Mouse (Mus musculus) stomach, postnatal 0 days (tissue): ENCODE results near the gene Grwd1. TPM values are rescaled to one million over a fixed set of nuclear protein-coding genes. Genes with fewer than 3 reads are reported as not detected.

ENCODE experiments used
- ATAC-seq: fragments of 200-750 bp; cut with Nextera tagmentation; 2 replicates; pipeline ENCODE4 v1.8.0; 2017; ENCODE audit not compliant: low FRiP score, low TSS enrichment
- DNase-seq: peaks from one replicate; pipeline ENCODE4 v3.0.0-alpha.2; 2016; ENCODE audit warnings: low spot score
- H3K27ac ChIP-seq: fragments of 300-500 bp; sonication (generic); replicated peaks from 2 replicates; pipeline ENCODE4 v1.5.1; 2014; ENCODE audit warnings: mild to moderate bottlenecking, control low read depth
- H3K27me3 ChIP-seq: fragments of 300-500 bp; sonication (generic); 2 replicates; pipeline ENCODE4 v1.6.1; 2014; ENCODE audit warnings: low read length; ENCODE audit not compliant: control insufficient read depth, insufficient read depth
- H3K36me3 ChIP-seq: fragments of 300-500 bp; sonication (generic); 2 replicates; pipeline ENCODE4 v1.6.1; 2014; ENCODE audit warnings: low read length, mixed read lengths; ENCODE audit not compliant: control insufficient read depth, insufficient read depth
- H3K4me1 ChIP-seq: fragments of 300-500 bp; sonication (generic); replicated peaks from 2 replicates; pipeline ENCODE4 v1.6.1; 2014; ENCODE audit warnings: antibody characterized with exemption; ENCODE audit not compliant: control insufficient read depth, insufficient read depth
- H3K4me2 ChIP-seq: fragments of 300-500 bp; sonication (generic); replicated peaks from 2 replicates; pipeline ENCODE4 v1.6.1; 2014; ENCODE audit warnings: low read depth, mild to moderate bottlenecking, control low read depth, moderate library complexity
- H3K4me3 ChIP-seq: fragments of 300-500 bp; sonication (generic); 2 replicates; pipeline ENCODE4 v1.5.1; 2014; ENCODE audit warnings: low read depth, low read length, control low read depth
- H3K9ac ChIP-seq: fragments of 300-500 bp; sonication (generic); 2 replicates; pipeline ENCODE4 v1.6.1; 2014; ENCODE audit warnings: mild to moderate bottlenecking, low read length, control low read depth, mixed read lengths
- H3K9me3 ChIP-seq: fragments of 300-500 bp; sonication (generic); 2 replicates; pipeline ENCODE4 v1.6.1; 2016; ENCODE audit warnings: low read length; ENCODE audit not compliant: control insufficient read depth
- CTCF ChIP-seq: IDR thresholded peaks from 2 replicates; pipeline ENCODE4 v1.5.1; 2016; ENCODE audit warnings: antibody characterized with exemption, low read depth, mild to moderate bottlenecking, moderate library complexity
- EP300 ChIP-seq: optimal IDR thresholded peaks from 2 replicates; pipeline ENCODE3; 2016; ENCODE audit warnings: antibody characterized with exemption
- WGBS: fragments of 180-500 bp; shearing (Covaris S2); extraction: QIAGEN DNeasy Blood & Tissue Kit; methylation state at CpG from one replicate; pipeline ENCODE4 v1.1.7; 2014; 5-methylcytosine and 5-hydroxymethylcytosine counted together
- polyA plus RNA-seq: library from polyadenylated mRNA; unstranded; fragments of >200 nt; fragmentation: Nextera tagmentation; extraction: Ambion mirVana; gene quantifications from 2 replicates; pipeline ENCODE4 v1.2.1, GENCODE M21; 2015

The Grwd1 gene
- polyA plus RNA-seq, 1 experiment from 2014 or later = 25.6 TPM

DNA sequence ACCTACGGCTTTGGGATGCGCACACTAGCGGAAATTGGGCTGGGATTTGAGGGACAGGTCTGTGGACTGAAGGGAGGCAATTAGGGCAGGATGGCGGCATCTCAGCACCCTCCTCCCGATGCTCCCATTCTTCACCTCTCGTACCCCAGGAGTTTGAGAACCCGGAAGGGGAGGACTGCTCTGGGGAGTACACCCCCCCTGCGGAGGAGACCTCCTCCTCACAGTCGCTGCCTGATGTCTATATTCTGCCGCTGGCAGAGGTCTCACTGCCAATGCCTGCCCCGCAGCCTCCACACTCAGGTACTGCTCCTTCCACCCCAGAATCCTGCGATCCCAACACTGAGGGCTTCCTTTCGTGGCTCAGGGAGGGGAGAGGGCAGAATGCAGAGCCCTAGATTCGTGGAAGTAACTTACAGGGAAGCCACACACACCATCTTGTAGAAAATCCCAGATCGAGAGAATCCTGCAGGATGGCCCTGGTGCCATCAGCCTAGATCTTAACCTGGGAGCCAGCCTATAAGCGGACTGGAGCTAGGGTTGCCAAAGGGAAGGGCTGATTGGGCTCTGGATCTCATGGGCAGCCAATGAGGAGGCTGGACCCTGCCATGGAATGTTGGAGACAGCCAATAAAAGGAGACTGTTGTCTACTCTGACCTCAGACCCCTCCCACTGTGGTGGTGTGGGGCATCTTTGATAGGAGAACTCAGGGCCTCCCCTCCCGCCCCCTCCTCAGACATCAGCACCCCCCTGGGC, 43.9 kb downstream of the Grwd1 start:
- Histone ChIP-seq H3K36me3 (no peaks in the 10 kb centered on the region), H3K27ac (peak overlapping the region; percentile 40; the same call in 1 of the 2 replicates), H3K4me2 (peak overlapping the region; percentile 68; the same call in 1 of the 2 replicates), H3K27me3 (no peaks in the 10 kb centered on the region; the same call in 1 of the 2 replicates), H3K4me3 (peak overlapping the region; percentile 43; the same call in 1 of the 2 replicates), H3K9ac (no peak overlapping the region), H3K9me3 (no peaks in the 10 kb centered on the region), H3K4me1 (peaks cover 6% of the 10 kb centered on the region; the same call in 1 of the 2 replicates)
- no peak for TF ChIP-seq EP300
- no peak for TF ChIP-seq CTCF
- 0 out of 2 replicates have a peak, but pooled peaks have one; percentile 8 for ATAC-seq
- WGBS = 17% methylated on average over 17 of the region's 17 CpGs
- DNase-seq = no peak

DNA sequence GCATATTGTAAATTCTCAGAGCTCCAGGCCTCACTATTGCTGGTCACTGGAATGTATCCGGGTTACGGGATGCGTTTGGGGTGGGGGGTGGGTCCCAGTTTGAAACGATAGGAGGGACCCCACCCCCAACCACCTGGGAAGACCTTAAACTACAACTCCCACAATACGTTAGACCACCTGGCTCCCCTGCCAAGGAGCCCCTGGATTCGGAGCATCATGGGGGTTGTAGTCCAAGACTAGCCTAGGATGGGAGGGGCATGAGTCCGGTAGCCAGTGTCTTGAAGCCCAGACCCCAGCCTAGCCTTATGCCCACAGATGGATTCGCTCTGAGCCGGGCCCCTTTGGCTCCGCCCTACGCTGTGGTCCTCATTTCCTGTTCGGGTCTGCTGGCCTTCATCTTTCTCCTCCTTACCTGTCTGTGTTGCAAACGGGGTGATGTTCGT, 44.6 kb downstream of the Grwd1 start:
- Histone ChIP-seq H3K27me3 (no peaks in the 10 kb centered on the region; the same call in 1 of the 2 replicates), H3K4me2 (peak overlapping the region; percentile 68), H3K4me3 (peak overlapping the region; percentile 43; the same call in 1 of the 2 replicates), H3K4me1 (peaks cover 6% of the 10 kb centered on the region; the same call in 1 of the 2 replicates), H3K9ac (no peak overlapping the region), H3K9me3 (no peaks in the 10 kb centered on the region), H3K27ac (no peak overlapping the region; the same call in 1 of the 2 replicates), H3K36me3 (no peaks in the 10 kb centered on the region)
- no peak for ATAC-seq
- WGBS = under 1% methylated on average over 14 of the region's 14 CpGs
- DNase-seq = no peak
- no peak for TF ChIP-seq CTCF
- no peak for TF ChIP-seq EP300

DNA sequence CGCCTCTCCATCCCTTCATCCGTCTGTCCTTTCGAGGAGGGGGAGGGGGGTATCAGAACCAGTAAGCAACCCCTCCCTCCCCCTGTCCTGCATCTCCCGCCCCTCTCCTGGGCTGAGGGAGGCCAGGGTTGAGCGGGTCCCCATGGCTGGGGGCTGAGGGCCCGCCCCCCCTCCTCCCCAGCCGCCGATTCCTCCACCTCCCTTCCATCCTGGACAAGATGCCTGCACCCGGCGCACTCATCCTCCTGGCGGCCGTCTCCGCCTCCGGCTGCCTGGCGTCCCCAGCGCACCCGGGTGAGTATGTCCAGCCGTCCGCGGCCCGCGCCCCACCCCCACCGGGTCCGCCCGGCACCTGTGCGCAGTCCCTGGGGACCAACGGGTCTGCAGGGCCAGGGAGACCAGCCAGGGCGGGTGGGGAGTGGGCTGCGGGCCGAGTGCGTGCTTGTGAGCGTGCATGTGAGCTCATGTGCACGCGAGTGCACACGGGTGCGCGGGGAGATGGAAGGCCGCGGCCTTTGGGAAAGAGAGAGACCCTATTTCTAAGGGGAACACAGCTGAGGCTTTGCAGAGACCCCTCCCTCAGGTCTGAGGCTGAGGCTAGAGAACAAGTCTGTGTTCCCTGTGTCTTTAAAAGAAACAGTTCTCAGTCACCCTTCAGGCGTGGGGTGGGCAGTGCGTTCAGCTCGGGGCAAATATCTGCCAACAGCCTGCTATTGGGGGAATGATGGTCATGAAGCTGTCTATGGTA, 45.2 kb downstream of the Grwd1 start:
- TF ChIP-seq CTCF (peak; percentile 32; the same call in 1 of the 2 replicates), EP300 (no peak)
- DNase-seq (no peak), ATAC-seq (peak; percentile 21; the same call in 1 of the 2 replicates)
- H3K4me1 ChIP-seq = peaks cover 6% of the 10 kb centered on the region; the same call in 1 of the 2 replicates
- H3K4me2 ChIP-seq = peak overlapping the region; percentile 68
- H3K4me3 ChIP-seq = peak overlapping the region; percentile 43
- H3K36me3 ChIP-seq = no peaks in the 10 kb centered on the region
- H3K27ac ChIP-seq = no peak overlapping the region
- WGBS = 2% methylated on average over 38 of the region's 42 CpGs
- H3K9me3 ChIP-seq = no peaks in the 10 kb centered on the region
- H3K9ac ChIP-seq = peak overlapping the region; percentile 48
- H3K27me3 ChIP-seq = no peaks in the 10 kb centered on the region; the same call in 1 of the 2 replicates

DNA sequence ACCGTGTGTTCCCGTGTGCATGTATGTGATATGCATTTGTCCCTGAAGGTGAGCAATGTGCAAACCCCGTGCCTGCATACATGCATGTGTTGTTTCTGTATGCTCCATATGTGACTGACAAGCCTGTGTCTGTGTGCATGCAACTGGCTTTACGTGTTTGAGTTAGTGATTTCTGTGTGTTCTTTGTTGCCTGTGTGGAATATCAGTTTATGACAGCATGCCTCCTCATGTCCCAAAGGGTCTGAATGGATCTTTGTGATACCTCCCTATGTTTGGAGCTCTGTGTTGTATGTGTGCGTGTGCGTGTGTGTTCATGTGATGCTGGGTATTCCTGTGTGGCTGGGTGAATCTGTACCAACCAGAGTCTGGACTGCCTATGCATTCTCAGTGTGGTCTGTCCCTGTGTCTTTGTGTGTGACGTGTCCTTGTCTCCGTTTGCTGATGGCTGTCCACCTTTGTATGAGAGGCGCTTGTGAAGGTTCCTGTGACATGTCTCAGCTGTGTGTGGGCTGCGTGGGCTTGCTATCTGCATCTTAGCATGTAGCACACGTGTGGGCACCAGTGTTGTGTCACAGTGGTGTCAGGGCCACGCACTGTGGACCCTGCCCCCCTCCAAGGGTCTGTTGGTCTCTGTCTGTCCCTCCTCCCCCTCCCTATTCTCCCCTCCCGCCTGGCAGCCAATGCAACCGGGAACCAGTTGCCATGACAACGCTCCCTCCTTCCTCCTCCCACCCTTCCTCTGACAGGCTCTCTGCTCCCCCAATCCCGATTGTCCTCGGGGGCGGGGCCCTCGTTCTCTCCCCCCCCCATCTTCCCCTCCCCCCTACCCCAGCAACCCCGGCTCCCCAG, 46.0 kb downstream of the Grwd1 start, which contains the start of gene Sult2b1:
Sult2b1 (minus strand) TSS at position 146 of the 849 bp plus-strand sequence.
- Histone ChIP-seq H3K4me3 (peak within 1 kb of the TSS; percentile 55), H3K9me3 (no peaks in the 10 kb centered on the region), H3K9ac (peak within 1 kb of the TSS; percentile 61), H3K27me3 (no peaks in the 10 kb centered on the region; the same call in 1 of the 2 replicates), H3K36me3 (no peaks in the 10 kb centered on the region), H3K27ac (no peak within 1 kb of the TSS), H3K4me2 (peak within 1 kb of the TSS; percentile 93), H3K4me1 (peaks cover 6% of the 10 kb centered on the region; the same call in 1 of the 2 replicates)
- 18% methylated on average over 20 of the region's 20 CpGs for WGBS
- peak; percentile 8; the same call in 1 of the 2 replicates for ATAC-seq
- no peak for TF ChIP-seq CTCF
- TF ChIP-seq EP300 = no peak
- peak; percentile 52 for DNase-seq

DNA sequence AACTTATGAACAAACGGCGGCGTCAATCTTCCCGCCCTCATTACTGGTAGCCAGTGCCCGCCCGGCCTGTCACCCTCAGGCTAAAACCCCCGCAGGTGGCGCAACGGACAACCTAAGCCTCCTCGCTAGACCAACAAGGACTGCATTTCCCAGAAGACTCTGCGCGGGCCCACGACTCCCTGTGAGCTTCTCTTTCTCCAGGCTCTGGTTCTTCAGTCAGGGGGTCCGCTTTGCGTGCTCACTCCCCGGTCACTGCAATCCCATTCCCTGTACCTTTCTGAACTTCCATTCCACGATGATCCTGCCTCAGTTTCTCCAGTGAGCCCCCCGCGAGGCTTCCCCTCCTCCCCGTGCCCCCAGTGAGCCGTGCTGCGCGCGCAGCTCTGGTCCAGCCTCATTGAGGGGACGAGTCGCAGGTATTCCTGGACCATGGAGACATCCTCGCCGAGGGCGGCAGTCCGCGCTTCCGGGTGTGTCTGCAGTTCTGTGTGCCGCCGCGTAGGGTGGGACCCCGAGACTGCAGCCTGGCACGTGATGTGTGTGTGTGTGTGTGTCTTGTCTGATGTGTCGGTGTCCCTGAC, 47.1 kb downstream of the Grwd1 start, which contains the start of gene Lmtk3:
Lmtk3 (plus strand) TSS at position 228 of the 581 bp plus-strand sequence.
- 0% methylated on average over 38 of the region's 38 CpGs for WGBS
- peaks cover 6% of the 10 kb centered on the region; the same call in 1 of the 2 replicates for H3K4me1 ChIP-seq

More for the DNA sequence above, 47.1 kb downstream of the Grwd1 start, which contains the start of gene Lmtk3:
- H3K9me3 ChIP-seq = no peaks in the 10 kb centered on the region
- H3K27me3 ChIP-seq = no peaks in the 10 kb centered on the region; the same call in 1 of the 2 replicates
- H3K36me3 ChIP-seq = no peaks in the 10 kb centered on the region
- H3K4me2 ChIP-seq = peak within 1 kb of the TSS; percentile 93
- H3K27ac ChIP-seq = no peak within 1 kb of the TSS
- H3K9ac ChIP-seq = peak within 1 kb of the TSS; percentile 61
- H3K4me3 ChIP-seq = peak within 1 kb of the TSS; percentile 55
- peak; percentile 75 for ATAC-seq
- TF ChIP-seq EP300 (no peak), CTCF (peak; percentile 60)
- peak; percentile 90 for DNase-seq
